Mouse (Mus musculus): ENCODE data around the gene Phactr3. TPM values are rescaled to one million over a fixed set of nuclear protein-coding genes. Genes with fewer than 3 reads are reported as not detected.
A peak's percentile ranks its signal among the peaks of the same experiment; 100 is the strongest.

Phactr3 gene
- polyA plus RNA-seq, 1 experiment from 2014 or later: 17.2 TPM

DNA sequence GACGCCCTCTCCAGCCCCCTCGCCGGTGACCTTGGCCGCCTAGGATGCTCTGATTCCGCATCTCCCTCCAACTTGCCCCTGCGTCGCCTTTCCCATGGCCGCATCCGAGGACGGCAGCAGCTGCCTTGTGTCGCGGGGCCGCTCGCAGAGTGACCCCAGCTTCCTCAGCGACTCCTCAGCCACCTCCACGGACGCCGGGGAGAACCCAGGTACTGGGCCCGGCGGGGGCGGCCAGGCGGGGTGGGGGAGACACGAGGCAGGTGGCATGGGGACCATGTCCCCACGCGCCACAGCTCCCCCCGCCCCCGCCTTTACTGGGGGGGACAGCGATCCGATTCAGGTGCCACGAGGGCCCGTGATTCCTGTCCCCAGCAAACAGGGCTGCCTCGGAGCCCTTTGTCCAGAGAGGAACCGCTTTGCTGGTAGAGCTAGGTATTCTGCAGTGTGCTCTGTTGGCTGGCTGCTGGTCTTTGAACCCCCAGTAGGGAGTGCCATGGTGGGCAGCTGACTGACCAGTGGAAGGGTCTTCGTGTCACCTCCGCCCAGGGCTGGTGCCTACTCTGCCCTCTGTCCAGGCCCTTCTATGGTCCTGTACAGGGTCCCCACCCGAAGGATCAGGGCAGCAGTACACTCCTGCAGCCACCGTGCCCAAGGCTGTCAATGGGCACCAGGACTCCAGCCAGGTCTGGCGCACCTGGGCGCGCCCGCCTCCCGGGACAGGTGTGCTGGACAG is 23.7 kb downstream of the Phactr3 start:
- WGBS: 7% methylated on average over 40 of the region's 42 CpGs

GRCm38 (mm10) chr2:178143024-178143415 is 24.2 kb downstream of the Phactr3 start:
- H3K36me3 ChIP-seq (replicated peaks): no peaks in the 10 kb centered on the region
- WGBS: 40% methylated on average over 3 of the region's 3 CpGs
- ATAC-seq (ENCODE audit: low FRiP score): peak; percentile 14; the same call in 1 of the 2 replicates
- peak overlapping the region; percentile 63 for H3K4me3 ChIP-seq (replicated peaks)
- peaks cover 13% of the 10 kb centered on the region; the same call in 1 of the 2 replicates for H3K27me3 ChIP-seq
- H3K9ac ChIP-seq: peak overlapping the region; percentile 88
- peak overlapping the region; percentile 96 for H3K4me2 ChIP-seq
- no peaks in the 10 kb centered on the region for H3K9me3 ChIP-seq
- H3K27ac ChIP-seq: peak overlapping the region; percentile 81
- peaks cover 21% of the 10 kb centered on the region for H3K4me1 ChIP-seq

More for the DNA sequence above, 23.7 kb downstream of the Phactr3 start:
- Histone ChIP-seq H3K9me3 (no peaks in the 10 kb centered on the region), H3K4me3 (replicated peaks) (peak overlapping the region; percentile 63), H3K9ac (peak overlapping the region; percentile 88), H3K36me3 (replicated peaks) (no peaks in the 10 kb centered on the region), H3K4me1 (peaks cover 21% of the 10 kb centered on the region), H3K4me2 (peak overlapping the region; percentile 96), H3K27ac (peak overlapping the region; percentile 81), H3K27me3 (peaks cover 13% of the 10 kb centered on the region; the same call in 1 of the 2 replicates)
- ATAC-seq (ENCODE audit: low FRiP score): peak; percentile 55

- Histone ChIP-seq H3K4me2 (peak overlapping the region; percentile 96), H3K36me3 (replicated peaks) (no peaks in the 10 kb centered on the region), H3K9ac (no peak overlapping the region), H3K27ac (0 out of 2 replicates have a peak overlapping the region, but pooled peaks have one; percentile 42), H3K4me3 (replicated peaks) (peak overlapping the region; percentile 63), H3K4me1 (peaks cover 21% of the 10 kb centered on the region), H3K27me3 (peaks cover 13% of the 10 kb centered on the region; the same call in 1 of the 2 replicates), H3K9me3 (no peaks in the 10 kb centered on the region)
- ATAC-seq (ENCODE audit: low FRiP score): no peak
- WGBS: 83% methylated on average over 1 of the region's 1 CpGs
These were observed 25.1 kb downstream of the Phactr3 start for GRCm38 (mm10) chr2:178143898-178144297.

- Histone ChIP-seq H3K9me3 (no peaks in the 10 kb centered on the region), H3K9ac (no peak overlapping the region), H3K27ac (no peak overlapping the region), H3K4me3 (replicated peaks) (no peak overlapping the region), H3K4me2 (no peak overlapping the region), H3K27me3 (no peaks in the 10 kb centered on the region), H3K36me3 (replicated peaks) (no peaks in the 10 kb centered on the region), H3K4me1 (peaks cover 8% of the 10 kb centered on the region)
- no peak for ATAC-seq (ENCODE audit: low FRiP score)
- 71% methylated on average over 1 of the region's 1 CpGs for WGBS
These were observed 30.5 kb downstream of the Phactr3 start for GRCm38 (mm10) chr2:178149312-178149711.

- H3K4me3 ChIP-seq (replicated peaks): no peak overlapping the region
- H3K4me2 ChIP-seq: no peak overlapping the region
- H3K27ac ChIP-seq: no peak overlapping the region
- no peaks in the 10 kb centered on the region for H3K27me3 ChIP-seq
- no peaks in the 10 kb centered on the region for H3K36me3 ChIP-seq (replicated peaks)
- 86% methylated on average over 5 of the region's 5 CpGs for WGBS
- H3K9me3 ChIP-seq: no peaks in the 10 kb centered on the region
- no peak overlapping the region for H3K9ac ChIP-seq
- H3K4me1 ChIP-seq: peaks cover 10% of the 10 kb centered on the region
- no peak; the same call in 1 of the 2 replicates for ATAC-seq (ENCODE audit: low FRiP score)
These were observed 31.9 kb downstream of the Phactr3 start for GRCm38 (mm10) chr2:178150697-178151096.

- peaks cover 10% of the 10 kb centered on the region for H3K4me1 ChIP-seq
- no peak overlapping the region for H3K27ac ChIP-seq
- WGBS: 87% methylated on average over 2 of the region's 2 CpGs
These were observed 34.8 kb downstream of the Phactr3 start for GRCm38 (mm10) chr2:178153601-178154000.

GRCm38 (mm10) chr2:178154129-178154528 is 35.4 kb downstream of the Phactr3 start:
- Histone ChIP-seq H3K4me1 (peaks cover 10% of the 10 kb centered on the region), H3K36me3 (replicated peaks) (no peaks in the 10 kb centered on the region), H3K27me3 (no peaks in the 10 kb centered on the region), H3K9ac (no peak overlapping the region), H3K4me2 (no peak overlapping the region), H3K4me3 (replicated peaks) (no peak overlapping the region), H3K9me3 (no peaks in the 10 kb centered on the region), H3K27ac (peak overlapping the region; percentile 69)
- ATAC-seq (ENCODE audit: low FRiP score): peak; percentile 12; the same call in 1 of the 2 replicates
- 50% methylated on average over 5 of the region's 5 CpGs for WGBS

More at GRCm38 (mm10) chr2:178153601-178154000, 34.8 kb downstream of the Phactr3 start:
- H3K4me3 ChIP-seq (replicated peaks): no peak overlapping the region
- no peaks in the 10 kb centered on the region for H3K36me3 ChIP-seq (replicated peaks)
- ATAC-seq (ENCODE audit: low FRiP score): no peak
- no peaks in the 10 kb centered on the region for H3K9me3 ChIP-seq
- no peak overlapping the region for H3K9ac ChIP-seq
- H3K4me2 ChIP-seq: no peak overlapping the region
- H3K27me3 ChIP-seq: no peaks in the 10 kb centered on the region

DNA sequence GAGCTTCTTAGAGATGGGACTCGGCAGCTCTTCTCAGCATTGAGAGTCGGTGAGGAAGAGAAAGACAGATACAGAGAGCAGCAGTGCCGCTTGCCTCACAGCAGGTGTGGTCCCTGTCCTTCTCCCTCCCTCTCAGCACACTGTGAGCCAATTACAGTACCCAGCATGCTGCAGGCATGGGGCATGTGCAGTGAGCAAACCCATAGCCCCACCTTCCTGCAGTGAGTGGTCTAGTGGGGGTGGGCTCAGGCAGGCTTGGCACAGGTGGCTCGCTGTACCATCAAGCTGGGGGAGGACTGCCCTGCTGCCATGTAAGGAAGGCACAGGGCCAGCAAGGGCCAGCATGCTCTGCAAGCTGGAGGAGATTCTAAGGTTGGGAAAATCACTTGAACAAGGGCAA is 35.8 kb downstream of the Phactr3 start:
- no peak overlapping the region for H3K4me3 ChIP-seq (replicated peaks)
- H3K4me1 ChIP-seq: peaks cover 10% of the 10 kb centered on the region
- H3K4me2 ChIP-seq: no peak overlapping the region
- H3K9me3 ChIP-seq: no peaks in the 10 kb centered on the region
- H3K9ac ChIP-seq: no peak overlapping the region
- peak overlapping the region; percentile 69 for H3K27ac ChIP-seq
- ATAC-seq (ENCODE audit: low FRiP score): peak; percentile 81
- WGBS: 42% methylated on average over 4 of the region's 4 CpGs
- no peaks in the 10 kb centered on the region for H3K27me3 ChIP-seq
- no peaks in the 10 kb centered on the region for H3K36me3 ChIP-seq (replicated peaks)

DNA sequence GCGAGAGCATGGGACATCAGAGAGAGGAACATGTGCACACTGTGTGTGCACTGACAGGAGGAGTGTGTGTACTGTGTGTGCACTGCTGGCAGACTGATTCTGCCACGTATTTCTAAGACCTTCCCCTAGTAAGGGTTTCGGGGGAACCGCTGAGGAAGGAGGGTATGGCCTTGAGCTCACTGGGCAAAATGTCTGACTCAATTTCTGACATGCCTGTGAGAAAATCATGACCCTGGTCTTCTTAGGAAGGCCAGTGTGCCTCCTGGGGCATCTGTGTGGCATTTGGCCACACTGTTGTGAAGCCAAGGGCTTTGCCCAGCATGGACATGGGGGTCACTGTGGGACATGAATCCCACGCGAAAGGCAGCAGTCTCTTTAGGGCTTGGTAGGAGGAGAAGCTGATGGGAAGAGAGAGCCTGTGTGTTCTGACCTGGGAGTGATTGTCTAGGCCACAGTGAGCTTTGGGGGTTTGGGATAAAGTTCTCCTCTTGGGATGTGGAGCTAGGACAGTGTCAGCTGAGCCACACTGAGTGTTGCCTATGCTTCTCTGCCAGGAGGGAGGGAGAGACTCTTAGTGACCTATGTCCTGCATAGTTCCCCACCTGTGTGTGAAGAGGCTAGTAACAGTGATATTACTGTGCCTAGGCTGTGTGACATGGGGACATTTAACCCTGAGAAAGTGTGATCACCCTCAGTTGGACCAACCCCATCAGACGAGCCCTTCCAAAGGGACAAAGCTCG is 36.6 kb downstream of the Phactr3 start:
- WGBS: 77% methylated on average over 8 of the region's 8 CpGs
- no peak for ATAC-seq (ENCODE audit: low FRiP score)
- H3K9ac ChIP-seq: no peak overlapping the region
- no peak overlapping the region for H3K4me2 ChIP-seq
- no peaks in the 10 kb centered on the region for H3K9me3 ChIP-seq
- no peak overlapping the region for H3K27ac ChIP-seq
- H3K27me3 ChIP-seq: no peaks in the 10 kb centered on the region
- no peak overlapping the region for H3K4me3 ChIP-seq (replicated peaks)
- no peaks in the 10 kb centered on the region for H3K36me3 ChIP-seq (replicated peaks)
- peaks cover 10% of the 10 kb centered on the region for H3K4me1 ChIP-seq

DNA sequence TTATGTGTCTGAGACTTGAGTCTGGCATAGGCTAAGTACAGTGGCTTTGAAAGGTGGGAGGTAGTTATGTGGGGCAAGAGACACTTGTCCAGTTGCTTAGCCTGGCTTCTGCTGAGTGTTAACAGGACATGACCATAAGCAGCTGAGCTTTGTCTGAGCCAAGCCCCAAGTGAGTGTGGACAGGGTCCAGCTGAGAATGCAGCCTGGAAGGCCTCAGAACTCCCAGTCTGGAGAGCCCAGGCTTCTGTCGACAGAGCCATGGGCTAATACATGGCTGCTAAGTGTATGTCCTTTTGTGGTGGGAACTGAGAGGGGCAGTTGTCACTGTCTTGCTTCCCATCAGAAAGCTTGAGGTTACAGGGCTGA is 37.1 kb downstream of the Phactr3 start:
- Histone ChIP-seq H3K4me1 (peaks cover 10% of the 10 kb centered on the region), H3K36me3 (replicated peaks) (no peaks in the 10 kb centered on the region), H3K9ac (no peak overlapping the region), H3K9me3 (no peaks in the 10 kb centered on the region), H3K27me3 (no peaks in the 10 kb centered on the region), H3K4me2 (no peak overlapping the region), H3K4me3 (replicated peaks) (no peak overlapping the region), H3K27ac (no peak overlapping the region)
- 77% methylated on average over 1 of the region's 1 CpGs for WGBS
- ATAC-seq (ENCODE audit: low FRiP score): no peak

DNA sequence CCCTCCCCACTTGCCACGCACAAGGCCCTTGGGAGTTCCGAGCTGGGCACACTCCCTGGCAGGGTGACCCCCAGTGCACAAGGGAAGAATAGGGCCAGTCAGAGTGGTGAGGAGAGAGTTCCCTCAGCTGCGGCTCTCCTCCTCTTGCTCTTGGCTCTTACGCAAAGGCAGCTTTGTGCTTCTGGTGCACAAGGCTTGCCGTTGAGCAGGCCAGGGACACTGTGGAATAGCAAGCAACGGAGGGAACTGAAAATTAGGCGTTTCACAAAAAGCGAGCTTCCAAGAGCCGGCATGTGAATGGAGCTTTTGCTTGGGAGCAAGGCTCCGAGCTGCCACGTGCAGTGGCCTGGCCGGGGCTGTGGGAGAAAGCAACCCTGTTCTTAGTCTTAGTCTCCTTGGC is 40.2 kb downstream of the Phactr3 start:
- Histone ChIP-seq H3K4me3 (replicated peaks) (no peak overlapping the region), H3K27ac (no peak overlapping the region), H3K9me3 (no peaks in the 10 kb centered on the region), H3K4me2 (no peak overlapping the region), H3K9ac (no peak overlapping the region), H3K36me3 (replicated peaks) (no peaks in the 10 kb centered on the region), H3K27me3 (no peaks in the 10 kb centered on the region), H3K4me1 (peaks cover 8% of the 10 kb centered on the region)
- no peak for ATAC-seq (ENCODE audit: low FRiP score)
- 80% methylated on average over 12 of the region's 12 CpGs for WGBS

- H3K4me3 ChIP-seq (replicated peaks): no peak overlapping the region
- H3K9ac ChIP-seq: no peak overlapping the region
- peaks cover under 1% of the 10 kb centered on the region for H3K4me1 ChIP-seq
- ATAC-seq (ENCODE audit: low FRiP score): no peak
- no peaks in the 10 kb centered on the region for H3K36me3 ChIP-seq (replicated peaks)
- WGBS: 97% methylated on average over 1 of the region's 1 CpGs
- H3K9me3 ChIP-seq: no peaks in the 10 kb centered on the region
- no peak overlapping the region for H3K4me2 ChIP-seq
- H3K27ac ChIP-seq: no peak overlapping the region
- H3K27me3 ChIP-seq: no peaks in the 10 kb centered on the region
These were observed 45.2 kb downstream of the Phactr3 start for GRCm38 (mm10) chr2:178163981-178164380.
